Mouse (Mus musculus) midbrain, embryonic 10.5 days (tissue): ENCODE measurements around the gene Rnf41. TPM values are rescaled to one million over a fixed set of nuclear protein-coding genes. Genes with fewer than 3 reads are reported as not detected.

Source experiments
- DNase-seq: peaks from one replicate; pipeline ENCODE4 v3.0.0-alpha.2; 2017; ENCODE audit warnings: low spot score
- H3K27ac ChIP-seq: fragments of 300-500 bp; sonication (generic); replicated peaks from 2 replicates; pipeline ENCODE4 v1.5.1; 2016; ENCODE audit warnings: mild to moderate bottlenecking
- H3K27me3 ChIP-seq: fragments of 300-500 bp; sonication (generic); 2 replicates; pipeline ENCODE4 v1.6.1; 2016; ENCODE audit warnings: low read depth, mild to moderate bottlenecking; ENCODE audit not compliant: poor library complexity, severe bottlenecking
- H3K36me3 ChIP-seq: fragments of 300-500 bp; sonication (generic); 2 replicates; pipeline ENCODE4 v1.6.1; 2016; ENCODE audit warnings: mild to moderate bottlenecking, moderate library complexity
- H3K4me1 ChIP-seq: fragments of 300-500 bp; sonication (generic); 2 replicates; pipeline ENCODE4 v1.6.1; 2016
- H3K4me3 ChIP-seq: fragments of 300-500 bp; sonication (generic); 2 replicates; pipeline ENCODE4 v1.5.1; 2016; ENCODE audit warnings: mild to moderate bottlenecking, moderate library complexity
- H3K9me3 ChIP-seq: fragments of 300-500 bp; sonication (generic); replicated peaks from 2 replicates; pipeline ENCODE4 v1.6.1; 2016; ENCODE audit warnings: mild to moderate bottlenecking
- WGBS: fragments of 180-500 bp; shearing (Covaris S2); methylation state at CpG from one replicate; pipeline ENCODE4 v1.1.7; 2016; 5-methylcytosine and 5-hydroxymethylcytosine counted together
- polyA plus RNA-seq: library from polyadenylated mRNA; unstranded; fragments of >200 nt; fragmentation: Nextera tagmentation; extraction: Ambion mirVana; gene quantifications from 2 replicates; pipeline ENCODE4 v1.2.1, GENCODE M21; 2016

The Rnf41 gene
- polyA plus RNA-seq, 1 experiment from 2014 or later: 42.0 TPM

DNA sequence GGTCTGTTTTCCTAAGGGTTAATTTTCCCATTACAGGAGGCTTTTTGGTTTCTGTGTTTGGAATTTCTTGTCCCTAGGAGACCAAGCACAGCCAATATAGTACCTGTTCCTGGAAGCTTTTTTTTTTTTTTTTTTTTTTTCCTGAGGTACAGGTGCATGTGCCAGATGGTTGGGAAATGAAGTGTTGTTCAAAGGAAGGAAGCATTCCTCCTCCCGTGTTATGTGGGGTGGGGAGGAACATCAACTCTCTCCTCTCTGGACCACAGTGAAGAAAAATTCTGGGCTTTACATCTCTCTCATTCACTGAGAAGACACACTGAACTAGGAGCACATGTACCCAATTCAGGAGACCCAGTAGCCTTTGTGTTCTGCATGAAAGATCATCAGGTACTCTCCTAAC lies 1.6 kb downstream of the Rnf41 start:
- WGBS: 77% methylated on average over 1 of the region's 1 CpGs
- peak overlapping the region; percentile 93 for H3K4me3 ChIP-seq

DNA sequence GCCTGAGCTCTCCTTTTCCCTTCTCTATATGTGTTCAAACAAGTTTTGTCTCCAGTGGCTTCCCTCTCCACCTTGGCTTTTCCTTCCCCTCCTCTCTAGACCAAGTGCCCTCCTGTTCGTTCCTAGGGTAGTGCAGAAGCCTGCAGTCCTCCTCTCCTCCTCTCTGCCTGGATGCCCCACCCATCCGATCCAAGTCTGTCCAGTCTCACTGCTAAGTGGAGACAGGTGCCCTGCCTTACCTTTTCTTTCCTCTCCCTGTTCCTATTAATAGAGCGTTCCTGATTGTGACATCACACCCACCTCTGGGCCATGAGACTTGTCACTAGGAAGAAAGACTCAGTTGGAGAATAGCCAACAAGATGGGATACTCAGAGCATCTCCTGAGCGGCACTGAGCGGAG lies 3.4 kb downstream of the Rnf41 start:
- Histone ChIP-seq H3K9me3 (no peaks in the 10 kb centered on the region), H3K4me1 (peaks cover 37% of the 10 kb centered on the region), H3K36me3 (peaks cover 68% of the 10 kb centered on the region), H3K4me3 (no peak overlapping the region), H3K27me3 (no peaks in the 10 kb centered on the region), H3K27ac (no peak overlapping the region)
- no peak for DNase-seq
- 96% methylated on average over 5 of the region's 5 CpGs for WGBS

More for the DNA sequence above, 1.6 kb downstream of the Rnf41 start:
- no peaks in the 10 kb centered on the region for H3K27me3 ChIP-seq
- peaks cover 47% of the 10 kb centered on the region for H3K4me1 ChIP-seq
- DNase-seq: no peak
- H3K27ac ChIP-seq: no peak overlapping the region
- H3K36me3 ChIP-seq: peaks cover 54% of the 10 kb centered on the region
- H3K9me3 ChIP-seq: no peaks in the 10 kb centered on the region

DNA sequence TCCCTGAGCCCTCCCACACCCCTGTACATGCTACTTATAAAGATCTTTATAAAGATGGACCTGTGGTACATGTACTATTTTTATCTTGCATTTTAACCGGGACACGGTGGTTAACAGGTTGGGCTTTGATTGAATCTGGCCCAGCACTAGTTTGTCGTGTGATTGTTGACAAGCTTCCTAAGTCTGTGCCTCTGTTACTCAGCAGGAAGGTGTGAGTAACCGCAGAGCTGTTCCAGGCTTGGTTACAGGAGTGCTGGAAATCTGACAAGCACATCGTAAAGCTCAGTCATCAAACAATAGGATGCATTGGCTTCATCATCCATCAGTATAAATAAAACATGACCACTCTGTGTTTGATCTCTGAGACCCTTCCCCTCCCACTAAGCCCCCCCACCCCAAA lies 11.0 kb downstream of the Rnf41 start:
- no peak for DNase-seq
- no peak overlapping the region for H3K27ac ChIP-seq
- H3K4me3 ChIP-seq: no peak overlapping the region
- no peaks in the 10 kb centered on the region for H3K4me1 ChIP-seq
- H3K9me3 ChIP-seq: no peaks in the 10 kb centered on the region
- WGBS: 94% methylated on average over 5 of the region's 5 CpGs
- peaks cover 97% of the 10 kb centered on the region for H3K36me3 ChIP-seq
- no peaks in the 10 kb centered on the region for H3K27me3 ChIP-seq

DNA sequence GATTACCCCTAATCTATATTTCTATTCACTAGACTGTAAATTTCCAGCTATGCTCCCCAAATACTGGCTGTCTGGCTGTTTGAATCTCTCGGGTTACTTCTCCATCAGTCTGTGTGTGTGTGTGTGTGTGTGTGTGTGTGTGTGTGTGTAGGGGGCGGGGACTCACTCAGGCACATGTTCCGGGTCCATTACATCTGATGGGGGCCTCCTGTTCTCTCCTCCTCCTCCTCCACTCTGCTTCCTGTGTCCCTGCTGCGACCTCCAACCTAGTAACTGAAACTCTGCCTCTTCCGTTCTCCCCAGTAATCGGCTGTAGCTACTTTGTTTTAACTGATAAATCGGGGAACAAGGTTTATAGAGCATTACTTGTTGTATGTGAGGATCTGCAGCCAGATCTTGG lies 13.1 kb downstream of the Rnf41 start:
- no peak overlapping the region for H3K27ac ChIP-seq
- H3K36me3 ChIP-seq: peaks cover 94% of the 10 kb centered on the region
- H3K9me3 ChIP-seq: no peaks in the 10 kb centered on the region
- H3K4me1 ChIP-seq: no peaks in the 10 kb centered on the region
- WGBS: 80% methylated on average over 7 of the region's 7 CpGs
- H3K4me3 ChIP-seq: no peak overlapping the region
- no peaks in the 10 kb centered on the region for H3K27me3 ChIP-seq
- no peak for DNase-seq

DNA sequence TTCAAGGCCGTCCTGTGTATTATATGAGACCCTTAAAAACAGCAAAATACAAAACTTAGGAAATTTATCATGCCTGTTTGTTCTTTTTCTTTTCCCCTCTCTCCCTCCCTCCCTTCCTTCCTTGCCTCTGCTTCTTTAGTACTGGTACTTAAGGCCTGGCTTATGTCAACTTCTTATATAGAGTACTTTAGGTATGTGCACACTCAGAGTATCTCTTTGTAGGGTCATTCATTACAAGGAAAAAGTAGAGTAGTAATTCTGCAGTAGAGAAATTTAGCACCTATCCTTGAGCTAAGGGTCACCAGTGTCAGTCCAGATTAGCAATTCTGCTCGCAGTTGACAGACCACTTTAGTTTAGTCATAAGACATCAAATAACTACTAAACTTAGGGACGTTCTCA lies 13.8 kb downstream of the Rnf41 start:
- H3K27me3 ChIP-seq: no peaks in the 10 kb centered on the region
- H3K4me3 ChIP-seq: no peak overlapping the region
- DNase-seq: no peak
- H3K4me1 ChIP-seq: no peaks in the 10 kb centered on the region
- H3K9me3 ChIP-seq: no peaks in the 10 kb centered on the region
- no peak overlapping the region for H3K27ac ChIP-seq
- peaks cover 94% of the 10 kb centered on the region for H3K36me3 ChIP-seq
- 92% methylated on average over 3 of the region's 3 CpGs for WGBS

DNA sequence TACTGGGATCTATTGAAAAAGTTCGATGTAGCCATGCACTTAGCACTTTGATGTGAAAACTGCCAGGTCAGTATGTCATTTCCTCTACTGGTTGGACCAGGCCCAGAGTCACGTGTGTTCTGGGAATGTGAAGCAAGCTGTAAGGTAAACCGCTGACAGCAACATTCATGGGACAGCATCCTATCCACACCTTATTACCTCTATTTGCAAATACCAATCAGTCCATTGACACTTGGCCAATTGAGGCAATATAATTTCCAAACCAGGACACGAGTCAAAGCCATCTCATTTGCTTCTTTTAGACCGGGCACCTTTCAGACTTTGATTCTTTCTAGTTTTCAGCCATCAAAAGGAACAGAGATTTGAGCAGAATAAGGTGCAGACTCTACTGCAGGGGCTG lies 17.6 kb downstream of the Rnf41 start:
- Histone ChIP-seq H3K27ac (no peak overlapping the region), H3K9me3 (no peaks in the 10 kb centered on the region), H3K4me3 (no peak overlapping the region), H3K27me3 (no peaks in the 10 kb centered on the region), H3K4me1 (no peaks in the 10 kb centered on the region), H3K36me3 (peaks cover 88% of the 10 kb centered on the region)
- 94% methylated on average over 5 of the region's 5 CpGs for WGBS
- no peak for DNase-seq

DNA sequence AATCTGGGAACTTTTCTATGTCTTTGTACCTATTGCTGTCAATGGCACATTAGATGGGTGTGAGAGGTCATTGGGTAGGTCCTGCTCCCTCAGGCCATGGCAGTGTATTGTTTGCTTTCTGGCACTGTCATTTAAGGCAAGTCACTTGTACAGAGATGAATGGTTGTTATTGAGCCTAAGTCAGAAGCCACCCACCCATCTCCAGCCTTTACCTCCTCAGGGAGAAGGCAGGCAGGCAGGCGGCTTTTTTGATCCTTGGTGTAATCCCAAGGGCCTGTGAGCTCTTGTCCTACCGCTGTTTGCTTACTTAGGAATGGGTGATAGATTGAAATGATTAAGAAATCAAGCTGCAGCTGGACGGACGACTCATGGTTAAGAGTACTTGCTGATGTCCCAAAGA lies 18.0 kb downstream of the Rnf41 start:
- 89% methylated on average over 4 of the region's 4 CpGs for WGBS
- H3K4me3 ChIP-seq: no peak overlapping the region
- peaks cover 88% of the 10 kb centered on the region for H3K36me3 ChIP-seq
- H3K4me1 ChIP-seq: no peaks in the 10 kb centered on the region
- no peak overlapping the region for H3K27ac ChIP-seq
- H3K27me3 ChIP-seq: no peaks in the 10 kb centered on the region
- DNase-seq: no peak
- H3K9me3 ChIP-seq: no peaks in the 10 kb centered on the region

DNA sequence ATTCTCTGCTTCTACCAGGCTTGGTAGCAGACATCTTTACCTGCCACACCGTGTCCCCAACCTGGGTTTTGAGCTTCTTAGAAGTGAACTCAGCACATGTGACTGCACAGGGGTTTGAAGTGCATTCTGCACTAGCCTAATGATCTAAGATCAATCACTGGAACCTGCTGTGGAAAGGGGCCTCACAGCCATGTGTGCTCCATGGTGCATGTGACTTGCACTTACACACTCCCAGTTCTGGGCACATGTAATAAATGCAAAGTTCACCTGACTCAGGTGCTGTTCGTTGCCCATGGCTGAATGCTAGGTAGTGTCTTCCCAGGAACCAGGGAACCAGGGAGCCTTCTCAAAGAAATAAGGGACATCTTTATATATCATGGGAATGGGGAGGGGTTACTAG lies 22.0 kb downstream of the Rnf41 start:
- Histone ChIP-seq H3K36me3 (peaks cover 95% of the 10 kb centered on the region), H3K4me1 (no peaks in the 10 kb centered on the region), H3K9me3 (no peaks in the 10 kb centered on the region), H3K27ac (no peak overlapping the region), H3K4me3 (no peak overlapping the region), H3K27me3 (no peaks in the 10 kb centered on the region)
- WGBS: 90% methylated on average over 2 of the region's 2 CpGs
- DNase-seq: no peak

DNA sequence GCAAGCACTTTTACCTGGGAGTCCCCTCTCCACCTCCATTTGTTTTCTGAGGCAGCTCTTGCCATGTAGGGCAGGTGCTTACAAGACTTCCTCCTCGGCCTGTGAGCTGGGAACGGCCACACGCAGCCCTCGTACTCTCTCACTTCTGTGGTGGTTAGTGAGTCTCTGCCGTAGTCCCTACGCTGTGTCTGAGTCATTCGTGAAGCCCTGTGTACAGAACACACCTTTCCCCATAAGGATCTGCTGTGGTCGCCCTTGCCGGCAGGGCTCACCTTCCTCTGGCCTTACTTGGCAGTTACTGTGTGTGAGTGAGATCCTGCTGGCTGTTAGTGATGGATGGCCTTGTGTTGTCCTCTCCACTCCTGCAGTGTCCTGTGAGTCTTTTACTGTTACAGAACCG lies 23.2 kb downstream of the Rnf41 start:
- Histone ChIP-seq H3K27ac (no peak overlapping the region), H3K9me3 (no peaks in the 10 kb centered on the region), H3K4me1 (no peaks in the 10 kb centered on the region), H3K27me3 (no peaks in the 10 kb centered on the region), H3K4me3 (no peak overlapping the region), H3K36me3 (peaks cover 95% of the 10 kb centered on the region)
- no peak for DNase-seq
- 91% methylated on average over 10 of the region's 10 CpGs for WGBS

DNA sequence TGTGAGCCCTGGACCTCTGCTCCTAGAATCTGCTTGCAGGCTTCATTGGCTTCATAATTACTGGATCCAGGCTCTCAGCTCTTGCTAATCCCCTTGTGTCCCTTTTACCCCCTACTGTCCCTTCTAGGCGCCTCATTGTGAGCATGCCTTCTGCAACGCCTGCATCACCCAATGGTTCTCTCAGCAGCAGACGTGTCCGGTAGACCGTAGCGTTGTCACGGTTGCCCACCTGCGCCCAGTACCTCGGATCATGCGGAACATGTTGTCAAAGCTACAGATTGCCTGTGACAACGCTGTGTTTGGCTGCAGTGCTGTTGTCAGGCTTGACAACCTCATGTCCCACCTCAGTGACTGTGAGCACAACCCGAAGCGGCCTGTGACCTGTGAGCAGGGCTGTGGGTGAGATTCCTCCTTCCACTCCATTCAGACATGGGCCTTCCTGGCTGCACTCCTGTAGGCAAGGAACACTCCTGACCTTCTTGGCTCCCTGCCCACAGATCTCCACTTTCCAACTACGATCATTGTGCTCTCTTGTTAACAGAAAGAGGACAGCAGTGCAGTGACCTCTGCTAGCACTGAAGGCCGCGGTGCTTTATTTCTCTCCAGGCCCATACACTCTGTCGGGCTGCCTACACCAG lies 23.8 kb downstream of the Rnf41 start:
- Histone ChIP-seq H3K27ac (no peak overlapping the region), H3K4me3 (no peak overlapping the region), H3K27me3 (no peaks in the 10 kb centered on the region), H3K36me3 (peaks cover 95% of the 10 kb centered on the region), H3K9me3 (no peaks in the 10 kb centered on the region), H3K4me1 (no peaks in the 10 kb centered on the region)
- 82% methylated on average over 17 of the region's 17 CpGs for WGBS
- DNase-seq: no peak

DNA sequence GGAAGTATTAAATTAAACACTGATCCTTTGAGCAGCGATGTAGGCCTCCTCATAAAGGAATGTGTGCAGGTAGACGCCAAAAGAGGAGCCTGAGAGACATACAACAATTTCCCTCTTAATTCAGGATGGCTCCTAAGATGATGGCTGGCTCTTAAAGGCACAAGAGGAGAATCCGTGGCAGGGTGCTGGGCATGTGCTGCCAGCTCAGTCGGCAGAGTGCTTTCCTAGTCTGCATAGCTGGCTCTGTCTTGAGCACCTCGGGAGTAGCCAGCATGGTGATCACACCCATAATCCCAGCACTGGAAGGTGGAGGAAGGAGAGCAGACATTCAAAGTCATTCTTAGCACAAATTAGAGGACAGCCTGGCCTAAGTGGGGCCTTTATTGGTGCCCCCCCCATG lies 24.4 kb downstream of the Rnf41 start:
- peaks cover 95% of the 10 kb centered on the region for H3K36me3 ChIP-seq
- WGBS: 88% methylated on average over 5 of the region's 5 CpGs
- H3K27ac ChIP-seq: no peak overlapping the region

DNA sequence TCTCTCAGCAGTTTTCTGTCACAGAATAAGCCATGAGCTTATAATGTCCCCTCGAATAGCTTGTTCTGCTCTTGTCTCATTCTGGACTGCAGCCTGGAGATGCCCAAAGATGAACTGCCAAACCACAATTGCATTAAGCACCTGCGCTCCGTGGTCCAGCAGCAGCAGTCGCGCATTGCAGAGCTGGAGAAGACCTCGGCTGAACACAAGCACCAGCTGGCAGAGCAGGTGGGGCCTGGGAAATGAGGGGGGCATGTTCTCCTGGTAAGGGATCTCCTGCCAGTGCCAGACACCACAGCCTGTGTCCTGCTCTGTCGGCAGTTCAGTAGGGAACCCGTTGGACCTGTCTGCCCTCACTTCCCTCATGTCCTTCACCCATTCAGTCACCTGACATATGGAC lies 24.9 kb downstream of the Rnf41 start:
- Histone ChIP-seq H3K9me3 (no peaks in the 10 kb centered on the region), H3K4me3 (no peak overlapping the region), H3K4me1 (no peaks in the 10 kb centered on the region), H3K27ac (no peak overlapping the region), H3K36me3 (peaks cover 95% of the 10 kb centered on the region), H3K27me3 (no peaks in the 10 kb centered on the region)
- WGBS: 98% methylated on average over 8 of the region's 8 CpGs
- DNase-seq: no peak

More for the DNA sequence above, 24.4 kb downstream of the Rnf41 start:
- no peaks in the 10 kb centered on the region for H3K27me3 ChIP-seq
- no peaks in the 10 kb centered on the region for H3K9me3 ChIP-seq
- no peaks in the 10 kb centered on the region for H3K4me1 ChIP-seq
- H3K4me3 ChIP-seq: no peak overlapping the region
- DNase-seq: no peak

DNA sequence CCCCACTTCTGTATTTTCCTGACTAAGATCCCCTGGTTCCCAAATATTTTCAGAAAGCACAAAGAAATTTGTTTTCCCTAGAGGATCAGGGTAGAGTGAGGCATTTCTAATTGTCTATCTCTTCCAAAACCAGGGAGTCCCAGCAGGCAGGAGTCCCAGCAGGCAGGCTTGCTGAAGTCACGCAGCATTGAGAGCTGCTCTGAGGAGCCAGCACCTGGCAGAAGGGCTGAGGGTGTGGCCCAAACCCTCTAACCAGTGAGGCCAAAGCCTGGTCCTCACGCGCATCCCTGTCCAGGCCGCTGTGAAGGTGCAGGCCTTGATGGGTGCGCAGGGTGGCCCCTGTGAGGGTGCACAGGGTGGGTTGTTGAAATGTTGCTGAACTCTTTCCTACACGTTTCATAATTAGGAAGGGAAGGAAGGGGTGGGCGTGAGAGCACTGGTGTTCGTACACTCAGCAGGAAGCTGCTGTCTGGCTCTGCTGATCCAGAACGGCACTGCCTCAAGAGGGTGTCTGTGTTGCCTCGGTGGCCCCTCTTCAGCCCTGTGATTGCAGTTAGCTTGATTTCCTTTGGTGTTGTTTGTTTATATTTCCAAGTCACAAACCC lies 27.3 kb downstream of the Rnf41 start:
- no peaks in the 10 kb centered on the region for H3K9me3 ChIP-seq
- H3K4me3 ChIP-seq: no peak overlapping the region
- no peaks in the 10 kb centered on the region for H3K27me3 ChIP-seq
- DNase-seq: no peak
- H3K4me1 ChIP-seq: no peaks in the 10 kb centered on the region
- H3K36me3 ChIP-seq: peaks cover 85% of the 10 kb centered on the region
- WGBS: 81% methylated on average over 10 of the region's 10 CpGs
- H3K27ac ChIP-seq: no peak overlapping the region
